Mouse (Mus musculus) embryo, embryonic 10.5 days (tissue): ENCODE data around the gene Nmnat1.

Source experiments
- DNase-seq: peaks from one replicate; pipeline ENCODE4 v3.0.0-alpha.2; 2015; ENCODE audit warnings: low spot score

The Nmnat1 gene

GRCm38 (mm10) chr4:149485053-149485824 is at the start of gene Nmnat1, which contains the start of gene Lzic:
Gene Nmnat1 (minus strand): TSS chr4:149485202.
Gene Lzic (plus strand): TSS chr4:149485229.
- DNase-seq, result peak; percentile 96

- DNase-seq, result no peak
These were observed 44.7 kb upstream of the Nmnat1 start for GRCm38 (mm10) chr4:149529691-149530090.

GRCm38 (mm10) chr4:149527621-149528354 is 42.8 kb upstream of the Nmnat1 start:
- DNase-seq, result no peak

- DNase-seq, result no peak
These were observed 41.3 kb upstream of the Nmnat1 start for GRCm38 (mm10) chr4:149526330-149526729.

GRCm38 (mm10) chr4:149525811-149526210 is 40.8 kb upstream of the Nmnat1 start:
- DNase-seq, result no peak

- DNase-seq, result no peak
These were observed 40.2 kb upstream of the Nmnat1 start for GRCm38 (mm10) chr4:149525170-149525569.

- DNase-seq, result no peak
These were observed 39.0 kb upstream of the Nmnat1 start for GRCm38 (mm10) chr4:149523961-149524360.

GRCm38 (mm10) chr4:149521258-149521657 is 36.3 kb upstream of the Nmnat1 start:
- DNase-seq, result no peak

GRCm38 (mm10) chr4:149518351-149519220 is 33.6 kb upstream of the Nmnat1 start:
- no peak for DNase-seq

GRCm38 (mm10) chr4:149517868-149518340 is 32.9 kb upstream of the Nmnat1 start, which contains the start of gene Ctnnbip1:
Gene Ctnnbip1 (plus strand): TSS chr4:149518236.
- DNase-seq, result peak; percentile 98

GRCm38 (mm10) chr4:149515706-149516105 is 30.7 kb upstream of the Nmnat1 start:
- DNase-seq, result no peak

GRCm38 (mm10) chr4:149512072-149512471 is 27.1 kb upstream of the Nmnat1 start:
- no peak for DNase-seq

- no peak for DNase-seq
These were observed 26.2 kb upstream of the Nmnat1 start for GRCm38 (mm10) chr4:149511221-149511646.

- DNase-seq, result no peak
These were observed 21.9 kb upstream of the Nmnat1 start for GRCm38 (mm10) chr4:149506904-149507303.

GRCm38 (mm10) chr4:149505261-149505967 is 20.4 kb upstream of the Nmnat1 start:
- DNase-seq, result no peak

GRCm38 (mm10) chr4:149504858-149505257 is 19.9 kb upstream of the Nmnat1 start:
- no peak for DNase-seq

GRCm38 (mm10) chr4:149504363-149504762 is 19.4 kb upstream of the Nmnat1 start:
- DNase-seq, result no peak

GRCm38 (mm10) chr4:149499790-149500189 is 14.8 kb upstream of the Nmnat1 start:
- DNase-seq, result no peak

- no peak for DNase-seq
These were observed 13.9 kb upstream of the Nmnat1 start for GRCm38 (mm10) chr4:149498901-149499300.

GRCm38 (mm10) chr4:149496612-149497011 is 11.6 kb upstream of the Nmnat1 start:
- peak; percentile 72 for DNase-seq

- DNase-seq, result no peak
These were observed 6.1 kb upstream of the Nmnat1 start for GRCm38 (mm10) chr4:149491151-149491550.
